Mouse (Mus musculus) right cerebral cortex, adult 2 months (tissue): ENCODE results near the gene Vav2.

ENCODE experiments used
- DNase-seq, 2 experiments: peaks; one replicate each; pipeline ENCODE4 v3.0.0; 2021 to 2022; ENCODE audit warnings: low spot score in 2 of 2

Vav2 gene

GRCm38 (mm10) chr2:27265819-27266218 lies 161.0 kb downstream of the Vav2 start:
- no peak for DNase-seq

GRCm38 (mm10) chr2:27262984-27263383 lies 163.8 kb downstream of the Vav2 start:
- no peak for DNase-seq

- DNase-seq, result no peak
Observed at GRCm38 (mm10) chr2:27251434-27251833, 175.4 kb downstream of the Vav2 start.

- no peak for DNase-seq
Observed at GRCm38 (mm10) chr2:27248211-27248610, 178.6 kb downstream of the Vav2 start, which contains the start of gene Sardh. TSS of gene Sardh (minus strand) at chr2:27248337.

GRCm38 (mm10) chr2:27247487-27247863 lies 179.4 kb downstream of the Vav2 start:
- DNase-seq, result no peak

- peak; percentile 51 to 58 for DNase-seq
Observed at GRCm38 (mm10) chr2:27246712-27247486, 179.9 kb downstream of the Vav2 start.

- DNase-seq, result no peak
Observed at GRCm38 (mm10) chr2:27245947-27246346, 180.9 kb downstream of the Vav2 start.

- peak in 1 of 2 experiments; percentile 53 for DNase-seq
Observed at GRCm38 (mm10) chr2:27237342-27237741, 189.5 kb downstream of the Vav2 start.

- peak; percentile 77 to 82 for DNase-seq
Observed at GRCm38 (mm10) chr2:27235729-27236128, 191.1 kb downstream of the Vav2 start.

- DNase-seq, result peak; percentile 78 to 79
Observed at GRCm38 (mm10) chr2:27232376-27232775, 194.5 kb downstream of the Vav2 start.

- no peak for DNase-seq
Observed at GRCm38 (mm10) chr2:27229481-27230105, 197.2 kb downstream of the Vav2 start.

- no peak for DNase-seq
Observed at GRCm38 (mm10) chr2:27228809-27229480, 197.9 kb downstream of the Vav2 start.

- DNase-seq, result peak; percentile 66 to 67
Observed at GRCm38 (mm10) chr2:27226572-27226971, 200.3 kb downstream of the Vav2 start.

GRCm38 (mm10) chr2:27223012-27223421 lies 203.8 kb downstream of the Vav2 start:
- peak; percentile 64 to 75 for DNase-seq

GRCm38 (mm10) chr2:27218569-27218968 lies 208.3 kb downstream of the Vav2 start:
- DNase-seq, result no peak

- no peak for DNase-seq
Observed at GRCm38 (mm10) chr2:27218121-27218544, 208.7 kb downstream of the Vav2 start.

GRCm38 (mm10) chr2:27215537-27215936 lies 211.3 kb downstream of the Vav2 start:
- DNase-seq, result no peak
